Mouse (Mus musculus): ENCODE measurements around the gene Isoc2b.

GRCm38 (mm10) chr7:4863541-4864080 is 6.4 kb downstream of the Isoc2b start:
- TF ChIP-seq POLR2A (IDR thresholded peaks at IDR 0.05; ENCODE audit: borderline replicate concordance, control insufficient read depth, low read depth, low read length): no peak
- TF ChIP-seq CTCF (IDR thresholded peaks at IDR 0.05; ENCODE audit: control insufficient read depth, insufficient read depth, low read length): no peak
